Mouse (Mus musculus): ENCODE data around the gene Nudt19. TPM values are rescaled to one million over a fixed set of nuclear protein-coding genes. Genes with fewer than 3 reads are reported as not detected.
A peak's percentile ranks its signal among the peaks of the same experiment; 100 is the strongest.

Gene Nudt19
- polyA plus RNA-seq, 1 experiment from 2014 or later, result 86.7 TPM

DNA sequence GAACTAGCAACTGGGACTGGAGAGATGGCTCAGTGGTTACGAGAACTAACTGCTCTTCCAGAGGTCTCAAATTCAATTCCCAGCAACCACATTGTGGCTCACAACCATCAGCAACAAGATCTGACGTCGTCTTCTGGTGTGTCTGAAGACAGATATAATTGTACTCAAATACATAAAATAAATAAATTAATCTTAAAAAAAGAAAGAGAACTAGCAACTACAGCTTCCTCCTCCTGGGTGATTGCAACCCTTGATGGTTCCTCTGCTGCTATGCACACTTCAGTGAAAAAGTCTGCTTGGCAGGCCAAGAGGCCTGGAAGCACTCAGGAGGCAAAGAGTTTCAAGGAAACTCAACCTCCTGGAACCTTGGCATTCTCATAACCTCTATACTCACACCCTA lies 26.1 kb downstream of the Nudt19 start:
- Histone ChIP-seq H3K4me2 (no peak overlapping the region), H3K9ac (no peak overlapping the region), H3K36me3 (no peaks in the 10 kb centered on the region), H3K27ac (replicated peaks) (no peak overlapping the region), H3K27me3 (no peaks in the 10 kb centered on the region), H3K4me3 (no peak overlapping the region), H3K4me1 (replicated peaks) (no peaks in the 10 kb centered on the region), H3K9me3 (no peaks in the 10 kb centered on the region)
- WGBS, result 79% methylated on average over 3 of the region's 3 CpGs
- no peak for ATAC-seq (ENCODE audit: low read depth)

DNA sequence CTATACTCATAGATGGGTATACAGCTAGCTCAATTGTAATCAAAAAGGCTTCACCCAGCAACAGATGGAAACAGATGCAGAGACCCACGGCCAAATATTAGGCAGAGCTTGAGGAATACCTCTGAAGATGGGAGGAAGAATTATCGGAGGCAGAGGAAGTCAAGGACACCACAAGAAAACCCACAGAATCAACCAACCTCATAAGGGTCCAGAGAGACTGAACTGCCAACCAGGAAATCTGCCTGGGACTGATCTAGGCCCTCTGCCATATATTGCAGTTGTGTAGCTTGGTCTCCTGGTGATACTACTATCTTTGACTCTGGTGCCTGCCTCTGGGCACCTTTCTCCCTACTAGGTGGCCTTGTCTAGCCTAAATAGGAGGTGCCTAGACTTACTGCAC lies 29.3 kb downstream of the Nudt19 start:
- ATAC-seq (ENCODE audit: low read depth), result no peak
- Histone ChIP-seq H3K9me3 (no peaks in the 10 kb centered on the region), H3K4me1 (replicated peaks) (no peaks in the 10 kb centered on the region), H3K9ac (no peak overlapping the region), H3K4me3 (no peak overlapping the region), H3K36me3 (no peaks in the 10 kb centered on the region), H3K4me2 (no peak overlapping the region), H3K27ac (replicated peaks) (no peak overlapping the region), H3K27me3 (no peaks in the 10 kb centered on the region)
- WGBS, result 86% methylated on average over 2 of the region's 2 CpGs

DNA sequence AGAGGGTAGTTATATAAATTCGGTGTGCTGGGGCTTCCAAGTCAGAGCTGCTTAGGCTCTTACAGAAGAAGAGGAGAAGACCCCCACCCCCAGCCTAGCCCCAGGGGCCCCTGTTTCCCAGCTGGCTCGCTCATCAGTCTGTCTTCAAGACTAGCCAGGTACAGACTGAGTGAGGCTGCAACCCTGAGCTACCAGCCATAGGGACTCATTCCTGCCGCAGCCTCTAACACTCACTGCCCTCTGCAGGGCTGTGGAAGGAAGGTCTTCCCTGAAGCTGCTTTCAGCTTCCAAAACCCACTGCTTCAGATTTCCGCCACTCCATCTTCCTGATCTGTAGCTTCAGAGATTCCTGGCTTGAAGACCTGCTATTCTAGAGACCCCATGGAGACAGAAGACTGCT lies 54.1 kb downstream of the Nudt19 start:
- 0 out of 2 replicates have a peak, but pooled peaks have one; percentile 43 for ATAC-seq (ENCODE audit: low read depth)

DNA sequence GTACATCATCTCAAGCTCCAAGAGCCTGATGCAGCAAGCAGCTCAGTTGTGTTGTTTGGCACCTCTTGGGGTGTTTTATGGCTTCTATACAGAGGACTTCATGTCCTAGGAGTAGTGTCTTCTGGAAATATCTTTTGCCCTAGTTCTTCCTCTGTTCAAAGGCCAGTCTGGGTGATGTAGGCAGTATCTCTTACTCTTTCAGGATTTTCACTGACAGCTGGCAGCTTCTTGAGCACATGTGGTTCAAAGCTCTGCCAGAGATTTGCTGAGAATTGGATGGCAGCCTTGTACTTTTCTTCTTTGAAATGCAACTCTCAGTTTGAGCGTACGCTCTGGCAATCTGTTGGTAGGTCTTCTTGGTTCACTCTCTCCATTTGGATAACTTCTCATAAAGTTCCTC lies 58.6 kb downstream of the Nudt19 start:
- Histone ChIP-seq H3K27ac (replicated peaks) (no peak overlapping the region), H3K4me2 (no peak overlapping the region), H3K4me1 (replicated peaks) (no peaks in the 10 kb centered on the region), H3K27me3 (no peaks in the 10 kb centered on the region), H3K9me3 (no peaks in the 10 kb centered on the region), H3K36me3 (no peaks in the 10 kb centered on the region), H3K9ac (no peak overlapping the region), H3K4me3 (no peak overlapping the region)
- 95% methylated on average over 2 of the region's 2 CpGs for WGBS
- ATAC-seq (ENCODE audit: low read depth), result no peak

More for the DNA sequence above, 54.1 kb downstream of the Nudt19 start:
- Histone ChIP-seq H3K27me3 (no peaks in the 10 kb centered on the region), H3K9me3 (no peaks in the 10 kb centered on the region), H3K9ac (no peak overlapping the region), H3K4me3 (no peak overlapping the region), H3K4me2 (no peak overlapping the region), H3K36me3 (no peaks in the 10 kb centered on the region), H3K4me1 (replicated peaks) (0 out of 2 replicates have a peak, but pooled peaks cover 3% of the 10 kb centered on the region), H3K27ac (replicated peaks) (no peak overlapping the region)
- 31% methylated on average over 4 of the region's 4 CpGs for WGBS

Other genes with a start within 250 kb of the Nudt19 start
- gene Gpatch1, start 237.9 kb downstream of the Nudt19 start, polyA plus RNA-seq (2015; fragmentation: Nextera tagmentation; extraction: Ambion mirVana), result 19.3 and 23.0 TPM in 2 replicates
- gene Rhpn2, start 222.1 kb downstream of the Nudt19 start, polyA plus RNA-seq (2015; fragmentation: Nextera tagmentation; extraction: Ambion mirVana), result 4.6 and 5.0 TPM in 2 replicates
- 19.2 and 20.7 TPM in 2 replicates for gene Faap24, start 159.5 kb downstream of the Nudt19 start, polyA plus RNA-seq (2015; fragmentation: Nextera tagmentation; extraction: Ambion mirVana)
- gene Cep89, start 159.3 kb downstream of the Nudt19 start, polyA plus RNA-seq (2015; fragmentation: Nextera tagmentation; extraction: Ambion mirVana), result 26.0 and 27.0 TPM in 2 replicates
- gene Slc7a9, start 107.5 kb downstream of the Nudt19 start, polyA plus RNA-seq (2015; fragmentation: Nextera tagmentation; extraction: Ambion mirVana), result 0.18 TPM in 1 of 2 replicates, not detected in the other
- 0.59 and 0.92 TPM in 2 replicates for gene Tdrd12, start 18.6 kb downstream of the Nudt19 start, polyA plus RNA-seq (2015; fragmentation: Nextera tagmentation; extraction: Ambion mirVana)
- 0.11 TPM in 2 replicates for gene Rgs9bp, start 29.3 kb upstream of the Nudt19 start, polyA plus RNA-seq (2015; fragmentation: Nextera tagmentation; extraction: Ambion mirVana)
- gene Ankrd27, start 29.9 kb upstream of the Nudt19 start, polyA plus RNA-seq (2015; fragmentation: Nextera tagmentation; extraction: Ambion mirVana), result 16.4 and 21.9 TPM in 2 replicates
- 280 and 305 TPM in 2 replicates for gene Pdcd5, start 91.2 kb upstream of the Nudt19 start, polyA plus RNA-seq (2015; fragmentation: Nextera tagmentation; extraction: Ambion mirVana)
- 31.1 and 31.9 TPM in 2 replicates for gene Dpy19l3, start 198.2 kb upstream of the Nudt19 start, polyA plus RNA-seq (2015; fragmentation: Nextera tagmentation; extraction: Ambion mirVana)
- 17.1 and 17.8 TPM in 2 replicates for gene Zfp507, start 246.7 kb upstream of the Nudt19 start, polyA plus RNA-seq (2015; fragmentation: Nextera tagmentation; extraction: Ambion mirVana)

Measured in neural tube, embryonic 13.5 days (tissue).